Mouse (Mus musculus) heart, postnatal 0 days (tissue): ENCODE measurements at regions not wholly inside any gene's neighbourhood (a gene's known extent, or its start where the extent isn't known, plus 50 kb on each side); places are given as distances from the start of the nearest gene placed in this dataset.

Experiments used
- ATAC-seq: fragments of 200-750 bp; cut with Nextera tagmentation; 2 replicates; pipeline ENCODE4 v1.8.0; 2017; ENCODE audit warnings: low read depth, moderate number of reproducible peaks, moderate library complexity; ENCODE audit not compliant: insufficient read depth
- DNase-seq: peaks from one replicate; pipeline ENCODE4 v3.0.0-alpha.2; 2016; ENCODE audit warnings: low spot score
- H3K27ac ChIP-seq: fragments of 300-500 bp; sonication (generic); 2 replicates; pipeline ENCODE4 v1.5.1; 2014; ENCODE audit warnings: low read depth, mild to moderate bottlenecking
- H3K27me3 ChIP-seq: fragments of 300-500 bp; sonication (generic); 2 replicates; pipeline ENCODE4 v1.6.1; 2014; ENCODE audit warnings: low read length, mixed read lengths; ENCODE audit not compliant: control insufficient read depth, insufficient read depth
- H3K36me3 ChIP-seq: fragments of 300-500 bp; sonication (generic); replicated peaks from 2 replicates; pipeline ENCODE4 v1.6.1; 2014; ENCODE audit warnings: low read length, mixed read lengths; ENCODE audit not compliant: control insufficient read depth, insufficient read depth
- H3K4me1 ChIP-seq: fragments of 300-500 bp; sonication (generic); 2 replicates; pipeline ENCODE4 v1.6.1; 2014; ENCODE audit warnings: antibody characterized with exemption; ENCODE audit not compliant: control insufficient read depth, insufficient read depth
- H3K4me2 ChIP-seq: fragments of 300-500 bp; sonication (generic); 2 replicates; pipeline ENCODE4 v1.6.1; 2014; ENCODE audit warnings: low read depth, mild to moderate bottlenecking, low read length, moderate library complexity
- H3K4me3 ChIP-seq: fragments of 300-500 bp; sonication (generic); 2 replicates; pipeline ENCODE4 v1.5.1; 2014; ENCODE audit warnings: low read depth, low read length
- H3K9ac ChIP-seq: fragments of 300-500 bp; sonication (generic); replicated peaks from 2 replicates; pipeline ENCODE4 v1.6.1; 2014; ENCODE audit warnings: low read depth, low read length, mixed read lengths
- H3K9me3 ChIP-seq: fragments of 300-500 bp; sonication (generic); replicated peaks from 2 replicates; pipeline ENCODE4 v1.6.1; 2016; ENCODE audit warnings: low read length; ENCODE audit not compliant: control insufficient read depth
- CTCF ChIP-seq: IDR thresholded peaks from 2 replicates; pipeline ENCODE4 v1.5.1; 2016; ENCODE audit warnings: antibody characterized with exemption, control low read depth, low read depth
- EP300 ChIP-seq: IDR thresholded peaks from 2 replicates; pipeline ENCODE4 v1.6.1; 2016; ENCODE audit warnings: antibody characterized with exemption, low read depth
- WGBS: fragments of 180-500 bp; shearing (Covaris S2); extraction: QIAGEN DNeasy Blood & Tissue Kit; methylation state at CpG from one replicate; pipeline ENCODE4 v1.1.7; 2014; 5-methylcytosine and 5-hydroxymethylcytosine counted together

- Histone ChIP-seq H3K9ac (no peak overlapping the region), H3K27me3 (no peaks in the 10 kb centered on the region), H3K27ac (no peak overlapping the region), H3K36me3 (no peaks in the 10 kb centered on the region), H3K4me2 (no peak overlapping the region), H3K4me1 (no peaks in the 10 kb centered on the region), H3K9me3 (no peaks in the 10 kb centered on the region), H3K4me3 (no peak overlapping the region)
- DNase-seq (peak; percentile 11), ATAC-seq (no peak)
- TF ChIP-seq EP300, result no peak
- no peak for TF ChIP-seq CTCF
- 28% methylated on average over 11 of the region's 11 CpGs for WGBS
Measured at GRCm38 (mm10) chr14:24081911-24082558, 67.7 kb upstream of the Kcnma1 start.

DNA sequence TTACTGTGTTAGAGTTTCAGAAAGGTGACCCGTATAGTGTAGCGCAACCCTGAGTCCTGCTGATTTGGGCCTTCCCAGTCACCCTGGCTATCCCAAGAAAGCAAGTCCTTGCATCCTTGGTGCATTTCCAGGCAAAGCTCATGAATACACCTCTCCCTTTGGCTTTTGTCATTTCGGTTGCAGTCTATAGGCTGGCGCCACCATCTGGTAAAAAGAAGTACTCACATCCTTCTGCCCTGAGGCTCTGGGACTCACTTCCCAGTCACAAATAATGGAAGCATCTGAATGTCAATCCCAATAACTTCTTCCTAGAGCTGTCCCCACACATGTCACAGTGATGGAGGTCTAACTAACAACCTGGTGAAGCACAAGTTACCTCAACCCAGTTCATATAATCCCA lies 54.4 kb upstream of the Kcnma1 start:
- no peak overlapping the region for H3K9ac ChIP-seq
- 54% methylated on average over 4 of the region's 4 CpGs for WGBS
- DNase-seq (no peak), ATAC-seq (no peak)
- H3K4me3 ChIP-seq, result no peak overlapping the region
- no peaks in the 10 kb centered on the region for H3K36me3 ChIP-seq
- H3K27ac ChIP-seq, result no peak overlapping the region
- no peak overlapping the region for H3K4me2 ChIP-seq
- no peaks in the 10 kb centered on the region for H3K4me1 ChIP-seq
- peak; percentile 42 for TF ChIP-seq CTCF
- TF ChIP-seq EP300, result no peak
- H3K9me3 ChIP-seq, result no peaks in the 10 kb centered on the region
- no peaks in the 10 kb centered on the region for H3K27me3 ChIP-seq

DNA sequence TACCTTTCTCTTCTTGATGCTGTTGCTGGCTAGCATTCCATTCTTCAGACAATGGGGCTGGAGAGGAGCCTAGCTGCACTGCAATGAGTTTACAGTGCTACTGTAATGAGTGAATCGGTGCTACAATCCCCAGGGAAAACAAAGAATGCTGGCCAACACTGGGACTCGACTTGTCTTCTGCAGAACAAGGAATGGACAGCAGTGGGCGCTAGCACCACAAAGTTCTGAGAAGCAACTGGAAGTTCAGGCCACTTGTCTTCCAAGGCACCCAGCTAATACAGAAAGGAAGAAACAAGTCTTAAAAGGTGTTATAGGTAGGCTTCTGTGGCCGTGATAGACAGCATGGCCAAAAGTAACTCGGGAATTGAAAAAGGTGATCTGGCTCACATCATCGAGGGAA lies 53.4 kb upstream of the Kcnma1 start:
- no peak overlapping the region for H3K4me3 ChIP-seq
- DNase-seq (peak; percentile 57), ATAC-seq (0 out of 2 replicates have a peak, but pooled peaks have one; percentile 47)
- TF ChIP-seq CTCF, result peak; percentile 83
- no peak for TF ChIP-seq EP300
- H3K27me3 ChIP-seq, result no peaks in the 10 kb centered on the region
- 30% methylated on average over 6 of the region's 6 CpGs for WGBS
- H3K27ac ChIP-seq, result no peak overlapping the region
- no peaks in the 10 kb centered on the region for H3K36me3 ChIP-seq
- H3K4me1 ChIP-seq, result no peaks in the 10 kb centered on the region
- no peak overlapping the region for H3K4me2 ChIP-seq
- no peak overlapping the region for H3K9ac ChIP-seq
- no peaks in the 10 kb centered on the region for H3K9me3 ChIP-seq

DNA sequence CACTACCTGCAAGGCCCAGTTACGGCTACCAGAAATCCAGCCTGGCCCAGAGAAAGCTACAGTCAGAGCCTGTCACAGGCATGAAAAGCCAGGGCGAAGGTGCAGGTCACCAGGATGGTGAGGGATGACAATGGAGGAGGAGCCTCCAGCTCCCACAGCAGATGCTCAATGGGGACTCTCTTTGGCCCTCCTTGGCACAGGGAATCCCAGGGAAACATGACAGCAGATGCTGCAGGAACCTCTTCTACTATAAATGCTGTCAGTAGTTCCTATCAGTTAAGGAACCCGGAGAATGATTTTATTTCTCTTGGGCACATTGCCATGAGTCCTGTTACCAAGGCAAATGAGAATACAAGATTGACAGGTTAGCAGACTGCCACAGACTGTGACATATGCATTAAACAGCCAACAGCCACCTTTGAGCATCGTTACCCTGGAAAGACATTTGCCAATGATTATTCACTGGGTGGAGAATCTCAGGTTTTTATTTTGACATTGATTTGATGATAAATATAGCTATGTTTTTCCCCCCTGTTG lies 51.0 kb upstream of the Kcnma1 start:
- Histone ChIP-seq H3K36me3 (no peaks in the 10 kb centered on the region), H3K9me3 (no peaks in the 10 kb centered on the region), H3K9ac (no peak overlapping the region), H3K4me3 (no peak overlapping the region), H3K4me2 (no peak overlapping the region), H3K4me1 (no peaks in the 10 kb centered on the region), H3K27me3 (no peaks in the 10 kb centered on the region), H3K27ac (no peak overlapping the region)
- no peak for DNase-seq
- 75% methylated on average over 4 of the region's 4 CpGs for WGBS
- no peak for ATAC-seq
- TF ChIP-seq CTCF (no peak), EP300 (no peak)
